Mouse (Mus musculus): ENCODE results near the gene Spata20.

DNA sequence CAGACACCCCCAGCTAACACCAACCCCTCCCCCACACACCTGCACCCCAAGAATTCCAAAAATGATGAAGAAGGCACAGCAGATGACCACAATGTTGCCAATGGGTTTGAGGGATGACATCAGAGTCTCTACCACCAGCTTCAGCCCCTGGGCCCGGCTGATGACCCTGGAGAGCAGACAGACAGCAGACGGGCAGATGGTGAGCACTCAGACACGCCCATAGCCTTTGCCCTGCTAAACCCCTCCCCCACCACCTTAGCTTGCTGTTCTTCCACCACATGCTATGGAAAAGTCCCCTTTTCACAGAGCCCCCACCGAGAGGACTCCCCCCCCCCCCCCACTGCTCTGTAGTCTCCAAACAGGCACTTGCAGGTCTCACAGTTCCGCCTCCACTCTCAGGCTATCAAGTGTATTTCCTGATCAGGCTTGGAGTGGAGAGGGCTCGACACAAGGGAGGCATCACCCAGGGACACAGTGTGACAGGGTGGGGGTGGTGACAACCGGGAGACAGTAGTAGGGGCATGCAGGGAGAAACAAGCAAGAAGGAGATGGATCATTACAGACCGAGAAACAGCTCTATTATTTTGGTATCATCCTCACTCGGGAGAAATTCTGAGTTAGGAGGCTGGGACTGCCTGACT is 56.8 kb downstream of the Spata20 start:
- TF ChIP-seq POLR2A (IDR thresholded peaks at IDR 0.05; ENCODE audit: insufficient read depth, low read depth, low read length) = no peak
- no peak for TF ChIP-seq CTCF (IDR thresholded peaks at IDR 0.05; ENCODE audit: insufficient read depth, low read depth, low read length)

All from olfactory bulb, adult 2 months (tissue).